Mouse (Mus musculus) adipocyte (in vitro differentiated cells): ENCODE measurements around the gene Stk26.

Experiments
- DNase-seq: peaks from one replicate; pipeline ENCODE4 v3.0.0-alpha.2; 2016; ENCODE audit warnings: low spot score

Gene Stk26

GRCm38 (mm10) chrX:50926893-50927545 is 86.2 kb downstream of the Stk26 start:
- no peak for DNase-seq

- DNase-seq = no peak
Observed at GRCm38 (mm10) chrX:50930309-50930708, 89.5 kb downstream of the Stk26 start.

GRCm38 (mm10) chrX:50937117-50937516 is 96.3 kb downstream of the Stk26 start:
- DNase-seq = no peak

GRCm38 (mm10) chrX:50942610-50943009 is 101.8 kb downstream of the Stk26 start, which contains the start of gene Frmd7:
Gene Frmd7, minus strand, starts transcription at chrX:50942710.
- DNase-seq = no peak
